Mouse (Mus musculus) testis, adult 2 months (tissue): ENCODE results near the gene Lnx1. TPM values are rescaled to one million over a fixed set of nuclear protein-coding genes. Genes with fewer than 3 reads are reported as not detected.

ENCODE experiments used
- H3K27ac ChIP-seq: fragments of 200-500 bp; 2 replicates; pipeline ENCODE4 v1.5.1; 2012; ENCODE audit warnings: low read depth, low read length; ENCODE audit not compliant: control insufficient read depth, insufficient read depth
- H3K27me3 ChIP-seq: fragments of 200-500 bp; 2 replicates; pipeline ENCODE4 v1.6.1; 2012; ENCODE audit warnings: mild to moderate bottlenecking, low read length, moderate library complexity; ENCODE audit not compliant: control insufficient read depth, insufficient read depth
- H3K36me3 ChIP-seq: fragments of 200-500 bp; 2 replicates; pipeline ENCODE4 v1.6.1; 2012; ENCODE audit warnings: mild to moderate bottlenecking, low read length; ENCODE audit not compliant: control insufficient read depth, insufficient read depth
- H3K4me1 ChIP-seq: fragments of 200-500 bp; 2 replicates; pipeline ENCODE4 v1.6.1; 2012; ENCODE audit warnings: low read length; ENCODE audit not compliant: control insufficient read depth, insufficient read depth
- H3K4me3 ChIP-seq: fragments of 200-500 bp; 2 replicates; pipeline ENCODE4 v1.5.1; 2012; ENCODE audit warnings: low read depth, mild to moderate bottlenecking, low read length, moderate library complexity, mixed read lengths; ENCODE audit not compliant: control insufficient read depth
- CTCF ChIP-seq: fragments of 200-500 bp; IDR thresholded peaks from 2 replicates; pipeline ENCODE4 v1.5.1; 2012; ENCODE audit warnings: low read depth, mild to moderate bottlenecking, inconsistent platforms, low read length, moderate library complexity; ENCODE audit not compliant: control insufficient read depth, insufficient read depth, insufficient replicate concordance
- POLR2A ChIP-seq: fragments of 200-500 bp; IDR thresholded peaks from 2 replicates; pipeline ENCODE4 v1.6.1; 2012; ENCODE audit warnings: low read depth, mild to moderate bottlenecking, inconsistent platforms, low read length, moderate library complexity; ENCODE audit not compliant: control insufficient read depth
- polyA plus RNA-seq: library from polyadenylated mRNA; depleted of rRNA; stranded (reverse); fragments of >200 nt; gene quantifications from 2 replicates; pipeline ENCODE4 v1.2.3, GENCODE M21; 2012

Gene Lnx1
- polyA plus RNA-seq, 1 experiment = 1.8 TPM

DNA sequence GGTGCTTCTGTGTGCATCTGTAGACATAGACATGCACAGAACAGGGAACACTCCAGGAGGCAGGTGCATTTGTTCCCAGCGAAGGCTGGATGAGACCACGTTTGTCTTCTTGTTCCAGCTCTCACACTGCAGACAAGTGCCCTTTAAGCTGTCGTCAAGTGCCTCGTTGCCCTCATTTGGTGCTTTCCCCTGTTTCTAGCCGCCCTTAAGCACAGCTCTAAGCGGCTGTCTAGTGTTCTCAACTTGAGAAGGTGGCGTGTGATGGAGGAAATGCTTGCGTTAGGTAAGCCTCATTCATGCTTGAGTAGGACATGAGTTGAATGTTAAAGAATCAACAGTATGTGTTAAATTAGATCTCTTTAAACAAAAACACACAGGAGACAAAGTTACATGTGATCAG, 29.9 kb upstream of the Lnx1 start:
- Histone ChIP-seq H3K27me3 (no peaks in the 10 kb centered on the region), H3K27ac (no peak overlapping the region), H3K4me3 (no peak overlapping the region), H3K36me3 (no peaks in the 10 kb centered on the region), H3K4me1 (no peaks in the 10 kb centered on the region)
- no peak for TF ChIP-seq POLR2A
- TF ChIP-seq CTCF = no peak

DNA sequence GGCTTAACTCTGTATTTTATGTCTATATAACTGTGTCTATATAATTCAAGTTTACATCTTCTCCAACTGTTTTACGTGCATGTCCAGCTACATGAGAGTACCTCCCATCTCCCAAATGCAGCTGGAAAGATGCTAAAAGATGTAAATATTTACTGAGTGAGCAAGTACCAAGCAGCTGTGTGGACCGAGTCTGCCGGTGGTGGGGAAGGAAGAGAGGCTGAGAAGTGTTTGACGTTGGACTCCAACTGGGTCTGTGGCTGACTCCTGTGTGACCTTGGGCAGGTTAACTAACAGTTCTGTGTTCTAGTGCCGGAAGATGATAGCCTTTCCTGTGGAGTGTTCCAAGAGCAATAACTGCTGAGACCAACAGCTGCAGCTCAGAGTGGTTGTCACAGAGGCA, 27.9 kb upstream of the Lnx1 start:
- Histone ChIP-seq H3K4me1 (no peaks in the 10 kb centered on the region), H3K27ac (no peak overlapping the region), H3K27me3 (no peaks in the 10 kb centered on the region), H3K36me3 (no peaks in the 10 kb centered on the region), H3K4me3 (no peak overlapping the region)
- no peak for TF ChIP-seq POLR2A
- no peak for TF ChIP-seq CTCF

DNA sequence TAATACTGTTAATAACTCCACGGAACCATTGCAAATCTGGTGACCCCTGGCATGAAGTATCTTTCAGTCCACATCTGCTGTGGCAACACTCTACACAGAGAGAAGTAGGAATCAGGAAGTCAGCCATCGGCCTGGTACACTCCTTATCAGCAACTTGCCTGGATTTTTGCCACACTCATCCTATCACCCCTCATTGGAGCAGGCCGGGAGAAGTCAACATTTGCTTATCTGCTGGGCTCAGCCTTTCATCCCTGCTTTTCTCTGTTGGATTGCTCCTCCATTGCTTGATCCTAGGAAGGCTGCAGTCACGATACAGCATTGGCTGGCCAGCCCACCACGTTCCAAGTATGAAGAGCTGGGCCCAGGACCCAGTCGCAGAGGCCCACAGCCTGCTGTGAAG, 26.9 kb upstream of the Lnx1 start:
- H3K4me3 ChIP-seq = no peak overlapping the region
- H3K36me3 ChIP-seq = no peaks in the 10 kb centered on the region
- H3K27ac ChIP-seq = no peak overlapping the region
- no peaks in the 10 kb centered on the region for H3K4me1 ChIP-seq
- no peaks in the 10 kb centered on the region for H3K27me3 ChIP-seq
- no peak for TF ChIP-seq POLR2A

DNA sequence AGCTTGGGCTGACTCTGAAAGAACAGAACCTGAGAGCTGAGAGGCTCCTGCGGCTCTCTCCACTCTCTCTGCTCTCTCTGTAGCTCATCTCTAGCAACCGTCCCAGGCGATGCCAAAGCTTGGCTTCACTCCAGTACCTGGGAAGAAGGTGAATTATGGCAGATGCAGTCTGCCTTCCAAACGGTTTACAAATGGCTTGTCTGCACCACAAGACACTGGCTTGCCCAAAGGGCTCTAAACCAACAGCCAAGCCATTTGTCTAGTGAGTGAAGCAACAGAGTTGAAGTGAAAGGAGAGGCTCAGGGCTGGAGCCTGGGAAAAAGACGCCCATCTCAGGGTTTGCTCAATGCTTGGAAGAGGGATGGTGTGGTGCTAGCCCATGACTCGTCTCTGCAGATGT, 25.5 kb upstream of the Lnx1 start:
- Histone ChIP-seq H3K4me1 (no peaks in the 10 kb centered on the region), H3K27ac (no peak overlapping the region), H3K27me3 (no peaks in the 10 kb centered on the region), H3K4me3 (no peak overlapping the region), H3K36me3 (no peaks in the 10 kb centered on the region)
- no peak for TF ChIP-seq POLR2A
- no peak for TF ChIP-seq CTCF

DNA sequence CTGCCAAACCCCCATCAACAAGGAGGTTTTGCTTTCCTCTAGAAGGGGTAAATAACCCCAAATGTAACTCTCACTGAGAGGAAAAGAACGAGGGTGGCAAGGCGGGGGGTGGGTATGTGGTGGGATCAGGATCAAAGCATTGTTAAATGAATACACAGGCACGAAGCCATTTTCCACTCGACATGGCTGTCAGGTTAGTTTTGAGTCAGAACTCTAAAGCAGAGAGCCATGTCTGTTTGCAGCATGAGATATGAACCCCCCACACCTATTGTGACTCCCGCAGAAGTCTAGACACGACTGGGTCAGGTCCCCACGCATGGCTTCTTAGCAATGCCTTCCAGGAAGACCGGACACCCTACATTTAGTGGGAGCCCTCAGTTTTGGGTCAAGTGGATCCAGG, 24.6 kb upstream of the Lnx1 start:
- H3K4me1 ChIP-seq = no peaks in the 10 kb centered on the region
- TF ChIP-seq CTCF (no peak), POLR2A (no peak)
- H3K4me3 ChIP-seq = no peak overlapping the region
- H3K27ac ChIP-seq = no peak overlapping the region
- H3K27me3 ChIP-seq = no peaks in the 10 kb centered on the region
- no peaks in the 10 kb centered on the region for H3K36me3 ChIP-seq

DNA sequence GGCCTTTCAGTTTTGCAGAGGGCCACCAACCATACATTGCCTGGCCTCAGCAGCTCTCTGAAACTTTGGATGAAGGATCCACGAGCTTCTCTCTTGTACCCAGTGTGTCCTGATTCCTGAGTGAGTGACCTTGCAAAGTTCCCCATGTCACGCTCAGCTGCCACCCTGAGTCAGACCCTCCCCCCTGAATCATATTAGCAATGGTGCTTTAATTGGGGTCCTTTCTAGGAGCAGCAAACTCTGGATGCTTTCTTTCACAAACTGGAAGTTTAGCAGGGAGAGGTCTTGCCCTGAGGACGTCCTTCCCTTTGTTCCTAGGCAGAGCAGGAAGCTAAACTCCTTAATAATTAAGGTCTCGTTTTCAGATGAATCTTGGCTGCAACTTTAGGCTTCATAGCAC, 22.8 kb upstream of the Lnx1 start:
- Histone ChIP-seq H3K36me3 (no peaks in the 10 kb centered on the region), H3K4me3 (no peak overlapping the region), H3K27me3 (no peaks in the 10 kb centered on the region), H3K27ac (no peak overlapping the region), H3K4me1 (no peaks in the 10 kb centered on the region)
- TF ChIP-seq POLR2A = no peak
- TF ChIP-seq CTCF = no peak

DNA sequence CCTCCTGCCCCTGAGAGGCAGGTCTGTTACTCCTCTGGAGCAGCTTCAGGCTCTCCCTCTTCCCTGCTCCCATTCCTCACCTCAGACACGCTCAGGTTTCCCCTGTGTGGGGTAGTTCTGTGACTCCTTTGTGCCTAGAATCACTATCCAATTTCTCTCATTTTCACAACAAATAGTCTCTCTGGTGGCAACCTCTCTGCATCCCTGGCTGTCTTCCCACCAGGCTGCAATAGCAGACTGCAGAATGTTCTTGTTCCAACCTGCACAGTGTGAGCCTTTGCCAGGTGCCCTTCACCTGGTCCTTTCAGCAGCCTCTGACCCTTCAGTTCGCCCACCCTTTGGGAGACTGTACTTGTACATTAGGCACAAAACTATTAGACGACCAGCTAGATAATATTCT, 19.1 kb upstream of the Lnx1 start:
- no peak overlapping the region for H3K27ac ChIP-seq
- no peaks in the 10 kb centered on the region; the same call in 1 of the 2 replicates for H3K4me1 ChIP-seq
- TF ChIP-seq POLR2A = no peak
- no peak for TF ChIP-seq CTCF
- no peak overlapping the region for H3K4me3 ChIP-seq
- no peaks in the 10 kb centered on the region for H3K36me3 ChIP-seq
- no peaks in the 10 kb centered on the region for H3K27me3 ChIP-seq

DNA sequence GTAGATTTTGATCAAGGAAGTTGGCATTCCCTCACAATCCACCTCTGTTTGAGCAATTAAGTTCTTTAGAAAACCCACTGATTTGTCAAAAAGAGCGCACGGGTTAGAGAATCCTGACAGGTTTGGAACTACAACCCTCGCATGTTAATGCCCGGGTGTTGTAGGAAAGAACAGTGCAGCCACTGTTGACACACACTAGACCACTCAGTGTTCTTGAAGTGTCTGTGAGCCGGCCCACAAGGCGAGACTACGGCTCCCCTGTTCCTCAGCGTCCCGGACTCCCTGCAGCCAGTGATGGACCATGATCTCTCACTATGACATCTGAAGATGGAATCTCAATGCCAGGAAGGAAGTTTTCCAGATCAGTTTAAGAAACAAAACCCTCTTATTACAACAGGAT, 17.9 kb upstream of the Lnx1 start:
- no peaks in the 10 kb centered on the region for H3K36me3 ChIP-seq
- H3K4me3 ChIP-seq = no peak overlapping the region
- no peaks in the 10 kb centered on the region; the same call in 1 of the 2 replicates for H3K4me1 ChIP-seq
- H3K27me3 ChIP-seq = no peaks in the 10 kb centered on the region
- H3K27ac ChIP-seq = peak overlapping the region; percentile 24; the same call in 1 of the 2 replicates
- TF ChIP-seq CTCF (no peak), POLR2A (no peak)
